Mouse (Mus musculus) CD4-positive, CD25-positive, alpha-beta regulatory T cell (primary cell): Measurements from ENCODE around the gene Olfr1160. TPM values are rescaled to one million over a fixed set of nuclear protein-coding genes. Genes with fewer than 3 reads are reported as not detected.

Experiments used
- polyA plus RNA-seq: library from polyadenylated mRNA; unstranded; fragments of 100-300 nt; shearing (Covaris generic); gene quantifications from one replicate; pipeline ENCODE4 v1.2.1, GENCODE M21; 2017

The Olfr1160 gene
- polyA plus RNA-seq, result not detected

GRCm38 (mm10) chr2:88007515-88008318 lies at the start of gene Olfr1160:
TSS of gene Olfr1160 (minus strand) at chr2:88008268.

DNA sequence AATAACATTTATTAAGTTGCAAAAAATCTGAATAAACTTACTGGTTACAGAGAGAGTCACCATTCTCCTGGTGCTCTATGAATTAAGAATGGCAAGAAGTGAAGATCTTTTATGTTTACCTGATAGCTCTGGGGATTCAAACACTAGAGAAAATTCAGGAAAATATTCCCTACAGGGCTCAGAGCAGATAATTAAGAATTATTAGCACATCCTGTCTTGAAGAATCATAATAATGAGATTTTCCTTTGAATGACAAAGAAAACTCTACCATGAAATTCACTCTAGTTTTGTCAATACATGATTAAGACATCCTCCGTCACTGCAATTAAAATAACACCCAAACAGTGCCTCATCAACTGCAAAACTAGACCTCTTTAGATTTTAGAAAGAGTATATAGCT lies 43.0 kb upstream of the Olfr1160 start, which contains the start of gene Olfr1162:
Gene Olfr1162, minus strand, starts transcription at position 101 of the 400 bp plus-strand sequence.

GRCm38 (mm10) chr2:88037599-88037998 lies 29.5 kb upstream of the Olfr1160 start, which contains the start of gene Olfr73:
TSS of gene Olfr73 (minus strand) at chr2:88037699.

GRCm38 (mm10) chr2:88022474-88022873 lies 14.4 kb upstream of the Olfr1160 start, which contains the start of gene Olfr1161:
TSS of gene Olfr1161 (plus strand) at chr2:88022774.

GRCm38 (mm10) chr2:87989813-87990212 lies 18.3 kb downstream of the Olfr1160 start, which contains the start of gene Olfr1158:
TSS of gene Olfr1158 (plus strand) at chr2:87990113.

DNA sequence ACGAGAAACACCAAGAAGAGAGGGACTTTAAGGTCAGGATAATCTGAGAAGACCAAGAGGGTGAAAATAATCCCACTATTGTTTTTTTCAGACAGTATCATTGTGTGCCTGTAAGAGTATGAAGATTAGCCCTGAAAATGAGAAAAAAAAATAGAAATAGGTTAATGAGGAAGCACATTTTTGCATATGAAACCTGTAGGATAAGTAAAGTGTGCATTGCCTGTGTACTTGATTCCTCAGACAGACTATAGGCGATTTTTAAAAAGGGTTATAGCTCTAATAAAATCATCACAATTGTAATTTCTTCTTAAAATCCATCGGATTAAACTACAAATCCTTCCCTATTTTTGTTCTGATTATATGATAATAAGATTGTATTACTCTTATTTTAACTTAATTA lies 33.5 kb downstream of the Olfr1160 start, which contains the start of gene Olfr74:
Gene Olfr74, minus strand, starts transcription at position 101 of the 400 bp plus-strand sequence.

DNA sequence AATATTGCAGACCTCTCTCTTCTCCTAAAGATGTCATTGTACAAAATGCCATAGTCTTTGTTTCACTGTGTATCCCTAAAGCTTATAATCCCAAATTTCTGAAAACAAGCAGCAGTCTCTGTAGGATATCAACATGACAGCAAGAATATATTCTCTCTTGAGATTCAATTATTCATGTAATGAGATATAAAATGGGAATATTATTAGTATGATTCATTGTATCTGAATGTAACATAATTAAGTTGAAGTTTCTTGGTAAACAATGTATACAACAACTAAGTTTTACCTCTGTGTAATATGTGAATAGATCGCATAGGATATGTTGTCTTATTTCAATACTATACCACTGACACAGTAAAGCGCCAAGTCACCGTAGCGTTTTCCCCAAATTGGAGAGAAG lies 39.9 kb downstream of the Olfr1160 start, which contains the start of gene Olfr1157:
Gene Olfr1157, minus strand, starts transcription at position 101 of the 400 bp plus-strand sequence.

GRCm38 (mm10) chr2:87953000-87953399 lies 55.1 kb downstream of the Olfr1160 start, which contains the start of gene Olfr1156:
TSS of gene Olfr1156 (minus strand) at chr2:87953100.

Other genes starting within 250 kb of the Olfr1160 start
- gene Olfr152, start 228.8 kb downstream of the Olfr1160 start, polyA plus RNA-seq, result not detected
- not detected for gene Olfr1143, start 207.7 kb downstream of the Olfr1160 start, polyA plus RNA-seq
- not detected for gene Olfr1145, start 198.4 kb downstream of the Olfr1160 start, polyA plus RNA-seq
- gene Olfr1148, start 177.7 kb downstream of the Olfr1160 start, polyA plus RNA-seq, result not detected
- gene Olfr1150-ps1, start 164.3 kb downstream of the Olfr1160 start, polyA plus RNA-seq, result not detected
- gene Olfr1151, start 152.4 kb downstream of the Olfr1160 start, polyA plus RNA-seq, result 0.11 TPM
- 0.05 TPM for gene Olfr1152, start 141.8 kb downstream of the Olfr1160 start, polyA plus RNA-seq
- not detected for gene Olfr1153, start 113.3 kb downstream of the Olfr1160 start, polyA plus RNA-seq
- not detected for gene Olfr1154, start 103.1 kb downstream of the Olfr1160 start, polyA plus RNA-seq
- gene Olfr1155, start 63.1 kb downstream of the Olfr1160 start, polyA plus RNA-seq, result not detected
- gene Olfr1156, start 55.2 kb downstream of the Olfr1160 start, polyA plus RNA-seq, result 0.12 TPM
- gene Olfr1157, start 40.0 kb downstream of the Olfr1160 start, polyA plus RNA-seq, result not detected
- not detected for gene Olfr74, start 33.6 kb downstream of the Olfr1160 start, polyA plus RNA-seq
- not detected for gene Olfr1158, start 18.2 kb downstream of the Olfr1160 start, polyA plus RNA-seq
- gene Olfr1161, start 14.5 kb upstream of the Olfr1160 start, polyA plus RNA-seq, result not detected
- not detected for gene Olfr73, start 29.4 kb upstream of the Olfr1160 start, polyA plus RNA-seq
- gene Olfr1162, start 42.9 kb upstream of the Olfr1160 start, polyA plus RNA-seq, result not detected
- gene Olfr1163, start 63.6 kb upstream of the Olfr1160 start, polyA plus RNA-seq, result not detected
- not detected for gene Olfr1164, start 85.7 kb upstream of the Olfr1160 start, polyA plus RNA-seq
- gene Olfr1166, start 120.0 kb upstream of the Olfr1160 start, polyA plus RNA-seq, result not detected
- gene Olfr1167, start 146.9 kb upstream of the Olfr1160 start, polyA plus RNA-seq, result not detected
- gene Olfr1168, start 173.6 kb upstream of the Olfr1160 start, polyA plus RNA-seq, result not detected
- gene Olfr1170, start 220.1 kb upstream of the Olfr1160 start, polyA plus RNA-seq, result not detected